Mouse (Mus musculus): ENCODE measurements around the gene Iffo1. TPM values are rescaled to one million over a fixed set of nuclear protein-coding genes. Genes with fewer than 3 reads are reported as not detected.
"Not testable (repeated sequence)": the region's sequence is repeated elsewhere in the genome, so short reads cannot be mapped to it uniquely, and the experiment has no call there.

The Iffo1 gene
- polyA plus RNA-seq, 1 experiment, result 6.3 TPM

GRCm38 (mm10) chr6:125158944-125159492 is 14.0 kb downstream of the Iffo1 start:
- no peak for DNase-seq (ENCODE audit: low read depth, low spot score)
- WGBS, result 81% methylated on average over 15 of the region's 15 CpGs

GRCm38 (mm10) chr6:125159773-125160557 is 14.9 kb downstream of the Iffo1 start:
- 87% methylated on average over 7 of the region's 7 CpGs for WGBS
- DNase-seq (ENCODE audit: low read depth, low spot score), result no peak

GRCm38 (mm10) chr6:125160558-125160853 is 15.5 kb downstream of the Iffo1 start:
- WGBS, result 72% methylated on average over 10 of the region's 10 CpGs
- DNase-seq (ENCODE audit: low read depth, low spot score), result no peak

GRCm38 (mm10) chr6:125160854-125161760 is 16.1 kb downstream of the Iffo1 start:
- 14% methylated on average over 22 of the region's 22 CpGs for WGBS
- peak; percentile 63 for DNase-seq (ENCODE audit: low read depth, low spot score)

GRCm38 (mm10) chr6:125161971-125162370 is 16.9 kb downstream of the Iffo1 start:
- WGBS, result 6% methylated on average over 4 of the region's 5 CpGs

GRCm38 (mm10) chr6:125162615-125163305 is 17.7 kb downstream of the Iffo1 start:
- 67% methylated on average over 13 of the region's 16 CpGs for WGBS
- DNase-seq (ENCODE audit: low read depth, low spot score), result not testable (repeated sequence)

More at GRCm38 (mm10) chr6:125161971-125162370, 16.9 kb downstream of the Iffo1 start:
- not testable (repeated sequence) for DNase-seq (ENCODE audit: low read depth, low spot score)

GRCm38 (mm10) chr6:125163801-125164657 is 19.0 kb downstream of the Iffo1 start:
- 4% methylated on average over 20 of the region's 20 CpGs for WGBS
- no peak for DNase-seq (ENCODE audit: low read depth, low spot score)

GRCm38 (mm10) chr6:125164672-125165327 is 19.8 kb downstream of the Iffo1 start:
- WGBS, result under 1% methylated on average over 39 of the region's 39 CpGs
- no peak for DNase-seq (ENCODE audit: low read depth, low spot score)

GRCm38 (mm10) chr6:125165328-125165891 is 20.4 kb downstream of the Iffo1 start:
- WGBS, result under 1% methylated on average over 35 of the region's 36 CpGs
- peak; percentile 78 for DNase-seq (ENCODE audit: low read depth, low spot score)

- under 1% methylated on average over 18 of the region's 18 CpGs for WGBS
Measured at GRCm38 (mm10) chr6:125166051-125166751, 21.2 kb downstream of the Iffo1 start, which contains the start of gene Gapdh. Gene Gapdh, minus strand, starts transcription at chr6:125166467.

GRCm38 (mm10) chr6:125166861-125167650 is 22.0 kb downstream of the Iffo1 start:
- no peak for DNase-seq (ENCODE audit: low read depth, low spot score)
- WGBS, result 16% methylated on average over 10 of the region's 10 CpGs

More at GRCm38 (mm10) chr6:125166051-125166751, 21.2 kb downstream of the Iffo1 start, which contains the start of gene Gapdh:
- DNase-seq (ENCODE audit: low read depth, low spot score), result peak; percentile 77

GRCm38 (mm10) chr6:125168086-125168485 is 23.0 kb downstream of the Iffo1 start:
- no peak for DNase-seq (ENCODE audit: low read depth, low spot score)
- WGBS, result 93% methylated on average over 14 of the region's 14 CpGs

GRCm38 (mm10) chr6:125170194-125170593 is 25.2 kb downstream of the Iffo1 start:
- WGBS, result 81% methylated on average over 6 of the region's 6 CpGs
- DNase-seq (ENCODE audit: low read depth, low spot score), result no peak

- WGBS, result 33% methylated on average over 2 of the region's 2 CpGs
Measured at GRCm38 (mm10) chr6:125172474-125172873, 27.4 kb downstream of the Iffo1 start.

GRCm38 (mm10) chr6:125173256-125173655 is 28.2 kb downstream of the Iffo1 start:
- 92% methylated on average over 7 of the region's 7 CpGs for WGBS
- DNase-seq (ENCODE audit: low read depth, low spot score), result no peak

More at GRCm38 (mm10) chr6:125172474-125172873, 27.4 kb downstream of the Iffo1 start:
- no peak for DNase-seq (ENCODE audit: low read depth, low spot score)

- 93% methylated on average over 5 of the region's 5 CpGs for WGBS
- DNase-seq (ENCODE audit: low read depth, low spot score), result no peak
Measured at GRCm38 (mm10) chr6:125175469-125175868, 30.4 kb downstream of the Iffo1 start.
